Mouse (Mus musculus): Measurements from ENCODE around the gene Gtpbp8.

Gtpbp8 gene

DNA sequence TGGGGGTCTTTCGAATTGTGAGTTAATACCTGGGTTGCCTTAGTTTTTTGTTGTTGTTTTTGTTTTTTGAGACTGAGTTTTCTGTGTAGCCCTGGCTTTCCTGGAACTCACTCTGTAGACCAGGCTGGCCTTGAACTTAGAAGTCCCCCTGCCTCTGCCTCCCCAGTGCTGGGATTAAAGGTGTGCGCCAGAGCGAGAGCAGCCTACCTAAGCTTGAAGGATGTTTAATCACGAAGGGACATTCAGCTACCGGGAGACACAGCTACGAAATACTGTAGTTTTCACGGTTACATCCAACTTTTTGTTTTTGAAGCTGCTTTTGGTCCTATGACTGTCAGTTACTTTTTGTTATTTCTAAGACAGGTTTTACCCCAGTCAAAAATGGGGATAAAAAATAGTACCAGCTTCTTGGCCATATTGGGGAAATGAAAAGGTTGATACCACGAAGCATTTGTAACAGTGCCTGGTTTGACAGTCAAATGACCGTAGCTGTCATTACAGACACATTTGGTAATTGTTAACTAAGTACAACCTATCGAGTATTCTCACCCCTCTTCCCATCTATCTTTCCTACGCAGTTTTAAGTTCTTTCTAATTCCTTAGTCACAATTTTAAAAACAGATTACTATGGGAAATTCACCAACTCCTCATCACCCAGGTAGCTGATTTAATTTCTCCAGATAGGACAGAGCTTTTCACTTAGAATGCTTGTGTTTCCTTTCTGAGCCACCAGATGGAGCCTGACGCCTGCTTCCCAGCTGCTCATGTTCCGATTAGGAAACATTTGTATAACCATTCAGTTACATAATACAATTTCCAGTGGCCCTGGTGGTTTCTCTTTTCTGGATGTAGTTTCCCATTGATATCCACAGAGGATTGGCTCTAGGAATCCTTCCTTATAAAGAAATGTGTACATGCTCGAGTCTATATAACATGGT lies 20.6 kb downstream of the Gtpbp8 start:
- DNase-seq: peak; percentile 66 to 78

- peak; percentile 42 to 64 for DNase-seq
Observed at GRCm38 (mm10) chr16:44724847-44725246, 21.3 kb downstream of the Gtpbp8 start.

DNA sequence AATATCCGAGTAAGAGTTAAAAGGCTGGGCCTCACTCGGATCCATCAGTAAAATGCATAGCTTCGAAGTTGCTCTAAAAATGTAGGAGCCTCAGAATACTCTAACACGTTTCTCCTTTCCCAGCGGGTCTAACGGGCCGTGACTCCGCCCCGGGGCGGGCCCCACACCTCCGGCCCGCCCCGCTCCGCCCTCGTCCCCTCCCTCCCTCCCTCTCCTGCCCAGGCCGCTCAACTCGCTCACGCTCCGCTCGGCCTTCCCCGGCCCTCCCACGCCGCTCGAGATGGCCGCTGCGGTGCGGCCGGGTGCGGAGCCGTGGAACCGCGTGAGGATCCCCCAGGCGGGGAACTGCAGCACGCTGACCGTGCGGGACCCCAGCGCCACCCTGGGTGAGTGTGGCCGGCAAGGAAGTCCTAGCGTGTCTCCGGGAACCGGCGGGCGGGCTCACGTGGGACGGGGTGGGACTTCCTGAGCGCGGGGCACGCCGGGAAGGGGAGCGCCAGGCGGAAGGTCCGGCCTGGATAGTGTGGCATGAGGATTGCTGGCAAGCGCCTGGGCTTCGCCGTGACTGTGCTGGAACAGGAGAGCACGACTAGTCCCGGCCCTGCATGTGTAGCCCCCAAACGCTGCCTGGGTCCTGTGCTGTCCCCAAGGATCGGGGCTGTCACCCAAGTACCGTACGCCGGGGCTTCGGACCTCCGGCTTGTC lies 21.9 kb downstream of the Gtpbp8 start, which contains the start of gene Nepro:
Gene Nepro, plus strand, starts transcription at position 219 of the 705 bp plus-strand sequence.
- peak; percentile 94 to 97 for DNase-seq

DNA sequence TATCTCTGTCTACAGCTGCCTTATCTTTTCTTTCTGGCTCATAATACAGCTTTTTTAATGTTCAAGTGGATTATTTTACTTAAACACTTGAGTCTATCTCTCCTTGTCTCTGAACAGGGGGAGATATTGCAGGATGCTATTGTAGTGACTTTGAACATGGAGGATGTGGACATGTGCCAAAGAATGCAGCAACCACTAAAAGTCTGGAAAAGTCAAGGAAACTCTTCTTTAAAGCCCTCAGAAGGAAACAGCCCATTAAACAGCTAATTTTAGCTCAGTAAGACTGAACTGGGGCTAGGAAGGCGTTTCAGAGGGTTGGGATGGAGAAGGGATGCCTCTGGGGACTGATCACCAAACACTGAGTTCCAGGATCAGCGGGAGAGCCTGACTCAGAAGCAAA lies 23.5 kb downstream of the Gtpbp8 start:
- DNase-seq: peak in 1 of 2 experiments; percentile 16

DNA sequence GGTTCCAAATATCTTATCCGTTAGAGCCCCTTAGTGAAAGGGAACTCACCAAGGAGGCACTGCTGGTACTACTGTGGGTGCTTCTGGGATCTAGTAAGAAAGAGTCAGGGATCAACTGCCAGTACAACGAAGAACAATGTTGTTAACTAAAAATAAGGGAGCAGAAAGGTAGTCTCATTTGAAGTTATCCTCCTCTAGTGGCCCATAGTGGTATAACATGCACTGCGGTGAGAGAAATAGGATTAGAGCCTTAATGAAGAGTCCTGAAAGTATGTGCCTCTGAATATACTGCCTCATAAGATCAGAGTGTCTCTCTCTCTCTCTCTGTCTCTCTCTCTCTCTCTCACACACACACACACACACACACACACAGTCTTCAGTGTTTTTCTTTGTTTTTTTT lies 25.6 kb downstream of the Gtpbp8 start:
- DNase-seq: no peak

DNA sequence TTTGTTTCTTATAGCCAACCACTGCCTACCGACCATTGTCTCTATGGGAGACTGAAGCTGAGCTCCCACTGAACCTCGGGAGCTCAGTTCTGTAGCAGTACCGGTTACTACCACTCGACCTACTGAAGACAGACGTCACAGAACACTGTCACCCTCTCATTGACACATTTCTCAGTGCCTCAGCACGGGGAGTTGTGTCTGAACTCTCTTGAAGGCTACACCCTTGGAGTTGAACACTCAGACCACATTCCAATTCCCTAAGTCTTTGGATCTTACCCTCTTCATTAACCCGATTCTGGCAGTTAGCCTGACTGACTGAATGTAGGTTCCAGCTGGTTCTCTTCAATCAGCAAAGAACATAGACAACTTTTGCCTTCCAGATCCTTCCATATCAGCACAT lies 26.8 kb downstream of the Gtpbp8 start:
- no peak for DNase-seq

GRCm38 (mm10) chr16:44717838-44718237 lies 28.3 kb downstream of the Gtpbp8 start:
- DNase-seq: no peak

GRCm38 (mm10) chr16:44717141-44717634 lies 29.0 kb downstream of the Gtpbp8 start:
- no peak for DNase-seq

DNA sequence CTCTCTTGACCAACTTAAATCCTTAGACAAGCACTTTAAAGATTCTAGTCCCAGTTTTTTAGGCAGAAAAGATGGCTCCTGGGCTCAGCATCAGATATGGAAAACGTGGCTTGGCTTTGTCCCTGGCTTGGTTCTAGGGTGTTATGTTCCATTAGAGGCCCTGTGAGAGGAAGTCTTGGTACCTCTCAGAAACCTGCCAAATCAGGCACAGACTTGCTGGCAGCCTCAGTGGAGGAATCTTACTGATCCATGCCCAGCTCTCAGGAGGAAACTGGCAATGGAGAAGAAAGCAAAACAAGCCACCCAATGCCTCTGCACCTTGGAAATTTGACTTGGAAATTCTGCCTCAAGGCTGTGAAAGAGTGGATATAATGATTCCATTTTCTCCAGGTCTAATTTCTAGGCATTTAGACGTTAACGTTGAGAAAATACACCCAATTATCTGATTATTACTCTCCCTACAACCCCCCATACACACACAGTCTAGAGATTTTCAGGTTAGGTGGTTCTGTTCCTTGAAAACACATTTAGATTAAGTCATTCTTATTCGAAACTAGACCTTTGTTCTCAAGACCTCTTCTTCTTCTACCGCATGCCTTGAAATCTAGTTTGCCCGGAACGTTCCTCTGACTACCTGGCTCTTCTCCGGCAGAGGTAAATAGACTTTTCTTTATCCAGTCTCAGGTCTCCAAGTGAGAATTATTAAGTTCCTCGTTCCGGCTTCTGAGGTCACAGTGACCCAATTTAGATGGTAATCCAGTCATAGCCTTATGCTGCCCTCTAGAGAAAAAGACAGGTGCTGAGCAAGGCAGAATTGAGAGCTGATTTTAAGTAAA lies 29.6 kb downstream of the Gtpbp8 start:
- peak in 1 of 2 experiments; percentile 48 for DNase-seq

DNA sequence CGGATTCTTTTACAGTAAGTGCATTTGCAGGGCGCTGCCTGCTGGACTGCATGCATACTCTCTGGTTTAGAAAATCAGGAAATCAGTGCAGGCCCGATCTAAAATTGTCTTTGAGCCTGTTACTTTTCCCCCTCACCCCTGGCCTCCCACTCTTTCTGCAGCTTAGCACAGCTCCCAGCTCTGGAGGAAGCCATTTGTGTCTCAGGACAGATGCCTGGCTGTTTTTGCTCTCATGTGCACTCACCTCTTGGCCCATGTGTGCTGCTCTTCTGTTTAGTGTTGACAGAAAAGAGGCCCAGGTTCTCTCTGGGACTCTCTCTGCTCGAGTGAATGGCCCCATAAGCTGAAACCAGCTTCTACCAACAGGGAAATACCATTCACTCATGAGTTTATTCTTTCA lies 42.7 kb downstream of the Gtpbp8 start:
- DNase-seq: no peak

- no peak for DNase-seq
Observed at GRCm38 (mm10) chr16:44702272-44702671, 43.9 kb downstream of the Gtpbp8 start.

- DNase-seq: no peak
Observed at GRCm38 (mm10) chr16:44701155-44701554, 45.0 kb downstream of the Gtpbp8 start.

DNA sequence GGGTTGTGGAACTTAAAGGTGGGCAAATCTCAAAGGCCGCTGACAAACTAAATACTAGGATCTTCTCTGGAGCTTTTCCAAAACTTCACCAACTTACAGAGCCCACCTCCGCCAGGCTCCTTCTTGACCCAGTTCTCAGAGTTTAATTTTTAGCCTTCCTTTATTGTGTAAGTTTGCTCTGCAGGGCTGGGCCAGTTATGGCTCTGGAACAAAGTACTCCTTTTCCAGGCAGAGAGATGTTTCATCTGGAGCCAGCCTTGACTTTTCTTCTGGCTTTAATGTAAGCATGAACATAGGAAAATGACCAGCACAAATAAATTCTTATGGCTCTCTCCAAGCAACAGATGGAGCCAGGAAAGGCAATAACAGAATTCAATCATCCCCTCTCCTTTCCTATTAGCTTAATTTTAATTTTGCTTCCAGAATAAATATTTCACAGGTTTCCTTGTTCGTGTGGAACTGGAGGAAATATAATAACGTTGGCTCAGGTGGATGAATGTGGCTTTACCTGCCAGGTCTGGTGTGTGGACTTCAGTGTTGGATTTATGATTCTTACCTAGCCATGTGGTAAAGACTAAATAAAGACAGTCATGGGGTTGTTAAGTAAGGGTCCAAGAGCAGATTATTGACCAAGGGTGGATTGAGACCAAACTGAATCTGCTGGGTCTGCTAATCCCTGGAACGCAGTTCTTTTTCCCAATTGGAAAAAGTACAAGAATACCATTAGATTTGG lies 48.5 kb downstream of the Gtpbp8 start:
- no peak for DNase-seq

DNA sequence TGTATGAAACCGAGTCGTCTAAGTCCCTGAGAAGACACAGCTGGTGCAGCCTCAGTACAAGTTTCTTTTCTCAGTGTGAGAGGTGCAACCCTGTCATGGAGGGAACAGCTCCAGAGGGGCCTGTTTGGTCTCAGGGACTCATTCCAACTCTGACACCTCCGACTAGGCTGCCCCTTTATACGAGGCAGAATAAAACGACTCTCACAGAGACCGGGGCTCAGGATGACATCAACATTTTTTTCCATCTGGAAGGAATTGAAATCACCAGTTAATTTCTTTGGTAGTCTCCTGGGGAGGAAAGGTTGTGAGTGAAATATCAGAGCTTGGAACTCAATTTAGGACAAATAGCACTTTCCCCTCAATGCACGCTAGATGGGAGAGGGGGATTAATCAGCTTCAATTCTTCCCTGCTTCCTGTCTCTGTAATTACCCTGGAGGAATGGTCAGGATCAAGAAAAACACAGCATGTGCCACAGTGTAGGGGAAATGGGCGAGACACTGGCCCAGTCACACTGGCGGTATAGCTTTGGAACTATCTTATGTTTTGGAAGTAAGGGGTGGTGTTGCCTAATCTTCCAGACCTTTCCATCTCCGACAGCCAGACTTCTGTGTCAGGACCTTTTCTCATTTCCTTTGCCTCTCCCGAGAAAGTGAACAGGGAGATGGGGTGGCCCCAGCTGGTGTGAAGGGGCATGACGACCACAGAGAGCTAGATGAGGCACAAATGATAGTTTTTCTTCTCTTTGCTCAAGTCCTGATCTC lies 50.1 kb downstream of the Gtpbp8 start:
- DNase-seq: peak; percentile 31 to 45

DNA sequence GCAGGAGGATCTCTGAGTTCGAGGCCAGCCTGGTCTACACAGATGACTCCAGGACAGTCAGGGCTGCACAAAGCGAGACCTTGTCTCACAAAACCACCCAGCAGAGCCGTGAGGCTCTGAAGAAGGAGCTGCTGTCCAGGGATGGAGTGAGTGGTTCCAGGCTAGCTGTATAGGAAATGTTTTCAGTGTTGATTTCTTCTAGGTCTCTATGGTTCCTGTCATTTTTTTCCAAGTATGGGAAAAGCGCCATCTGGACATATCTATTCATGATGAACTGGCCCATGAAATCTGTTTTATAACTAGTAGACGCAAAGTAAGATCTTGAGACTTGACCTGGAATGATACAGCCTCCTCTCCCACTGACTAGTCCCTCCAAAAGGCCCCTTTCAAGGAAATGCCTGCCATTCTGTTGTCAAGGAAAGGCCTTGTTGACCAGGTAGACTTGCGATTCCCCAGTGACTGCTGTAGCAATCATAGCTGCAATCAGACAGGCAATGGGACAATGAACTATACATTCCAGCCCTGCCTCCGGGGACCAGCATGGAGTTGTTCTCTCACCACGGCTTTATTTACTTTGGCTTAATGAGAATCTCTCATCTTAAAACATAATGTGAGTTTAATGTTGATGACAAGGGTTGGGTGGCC lies 50.8 kb downstream of the Gtpbp8 start:
- peak; percentile 72 to 79 for DNase-seq

DNA sequence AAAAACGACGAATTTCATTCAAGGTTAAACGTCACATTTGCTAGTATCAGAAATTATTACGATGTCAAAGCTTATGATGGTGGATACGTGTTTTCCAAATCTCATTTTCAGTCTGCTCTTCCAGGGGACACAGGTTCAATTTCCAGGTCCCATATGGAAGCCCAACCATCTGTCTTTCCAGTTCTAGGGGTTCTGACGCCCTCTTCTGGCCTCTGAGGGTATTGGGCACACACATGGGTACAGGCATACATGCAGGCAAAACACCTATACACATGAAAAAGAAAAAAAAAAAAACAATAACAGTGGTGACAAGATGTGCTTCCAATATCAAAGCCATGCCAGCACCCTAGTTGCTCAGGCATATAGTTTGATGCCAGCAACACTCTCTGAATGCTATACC lies 52.5 kb downstream of the Gtpbp8 start:
- DNase-seq: no peak

GRCm38 (mm10) chr16:44692541-44692940 lies 53.6 kb downstream of the Gtpbp8 start:
- no peak for DNase-seq

DNA sequence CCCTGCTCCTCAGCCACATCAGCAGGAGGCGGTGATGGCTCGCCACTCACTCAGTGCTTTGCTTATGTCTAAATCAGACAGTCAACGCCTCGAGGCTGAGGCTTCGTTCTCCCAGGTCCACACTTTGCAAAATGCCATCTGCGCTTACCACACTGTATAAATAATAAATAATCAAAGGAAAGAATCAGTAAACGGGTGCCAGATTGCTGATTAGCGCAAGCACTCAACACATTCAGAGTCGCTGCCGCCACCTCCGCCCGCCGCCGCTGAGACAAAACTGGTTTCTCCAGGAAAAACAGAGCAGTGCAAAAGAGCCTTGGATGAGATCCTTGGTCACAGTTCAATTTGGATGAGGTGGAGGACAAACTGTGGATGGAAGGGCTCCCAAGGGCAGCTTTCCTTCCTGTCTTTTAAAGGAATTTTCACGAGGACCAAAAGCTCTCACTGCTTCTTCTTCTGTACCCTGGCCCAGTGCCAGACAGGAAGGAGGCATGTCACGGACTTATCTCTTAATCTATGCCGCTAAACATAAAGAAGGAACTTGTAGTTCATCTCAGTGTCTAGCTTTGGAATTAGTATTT lies 54.5 kb downstream of the Gtpbp8 start:
- DNase-seq: peak; percentile 73 to 80

DNA sequence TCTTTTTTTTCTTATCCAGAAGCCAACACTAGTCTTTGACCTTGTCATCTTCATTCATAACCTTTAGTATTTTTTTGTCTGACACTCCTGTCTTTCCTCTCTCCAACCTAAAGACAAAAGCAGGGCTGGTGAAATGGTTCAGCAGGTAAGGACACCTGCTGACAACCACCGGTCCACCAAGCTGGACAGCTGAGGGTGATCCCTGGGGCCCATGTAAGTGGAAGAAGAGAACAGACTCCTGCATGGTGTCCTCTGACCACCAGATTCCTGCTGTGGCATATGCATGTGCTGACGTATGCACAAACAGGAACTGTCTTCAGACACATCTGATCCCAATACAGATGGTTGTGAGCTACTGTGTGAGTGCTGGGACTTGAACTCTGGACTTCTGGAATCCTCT lies 55.1 kb downstream of the Gtpbp8 start:
- DNase-seq: no peak

- DNase-seq: no peak
Observed at GRCm38 (mm10) chr16:44690501-44690900, 55.7 kb downstream of the Gtpbp8 start.

All from kidney, postnatal 4 days (tissue).